ENCODE assay signal across 14 mouse cellular contexts in genomic region chr15:25459901-25460300, GRCm38 (mm10). TPM values are rescaled to one million over a fixed set of nuclear protein-coding genes. Genes with fewer than 3 reads are reported as not detected.
DNase-seq lines count a peak whose midpoint lies in the region; ATAC-seq and TF ChIP-seq lines count a peak whose summit lies in the region.
"Had no signal": no experiment of that assay in that cellular context is flagged by ENCODE, and none has a peak within 500 bp of the region (broad histone marks: within the 10 kb centered on the region; RNA-seq: fewer than 3 reads in every experiment).

No protein-coding gene starts in this region.

- H3K27ac ChIP-seq in forebrain, embryonic 14.5 days (ENCODE audit: low read depth, low read length), result no peak overlapping the region
- H3K27ac ChIP-seq in forebrain, embryonic 10.5 days, result no peak overlapping the region
- peak overlapping the region; percentile 81 for H3K27ac ChIP-seq in kidney, embryonic 16.5 days (ENCODE audit: low read length)
- no peak overlapping the region for H3K27ac ChIP-seq in thymus, adult 2 months (ENCODE audit: control insufficient read depth, insufficient read depth, low read length)
- H3K27ac ChIP-seq: embryonic facial prominence, embryonic 12.5 days; macrophage had no signal

- DNase-seq in forebrain, embryonic 14.5 days (ENCODE audit: low spot score), result peak; percentile 33
- DNase-seq in forebrain, embryonic 10.5 days (ENCODE audit: extremely low spot score, low spot score), result no peak
- no peak for DNase-seq in kidney, postnatal 10 days
- DNase-seq in Muller cell, postnatal 12 days (ENCODE audit: inconsistent ontology term), result peak; percentile 36
- peak; percentile 69 for DNase-seq in kidney, postnatal 14 days
- DNase-seq in thymus, adult 2 months, result no peak
- DNase-seq: adrenal gland, adult 8-10 months; cerebellum, adult 18-20 months; thymus, postnatal 36 days had no signal

- 44% methylated on average over 7 of the region's 7 CpGs for WGBS in forebrain, embryonic 14.5 days
- 61% methylated on average over 7 of the region's 7 CpGs for WGBS in forebrain, embryonic 10.5 days
- WGBS in kidney, embryonic 16.5 days, result 27% methylated on average over 7 of the region's 7 CpGs
- 90% methylated on average over 7 of the region's 7 CpGs for WGBS in thymus, adult 2 months

- no peaks in the 10 kb centered on the region for H3K27me3 ChIP-seq in forebrain, embryonic 14.5 days (replicated peaks; ENCODE audit: control insufficient read depth, insufficient read depth, low read length)
- H3K27me3 ChIP-seq in forebrain, embryonic 10.5 days (ENCODE audit: poor library complexity, severe bottlenecking), result no peaks in the 10 kb centered on the region
- H3K27me3 ChIP-seq in kidney, embryonic 16.5 days (ENCODE audit: insufficient read depth, low read length), result no peaks in the 10 kb centered on the region
- no peaks in the 10 kb centered on the region for H3K27me3 ChIP-seq in thymus, adult 2 months (ENCODE audit: control insufficient read depth, insufficient read depth, low read length)
- H3K27me3 ChIP-seq: embryonic facial prominence, embryonic 12.5 days had no signal

- H3K9me3 ChIP-seq in forebrain, embryonic 14.5 days (replicated peaks; ENCODE audit: control insufficient read depth, low read length), result no peaks in the 10 kb centered on the region
- no peaks in the 10 kb centered on the region for H3K9me3 ChIP-seq in forebrain, embryonic 10.5 days
- no peaks in the 10 kb centered on the region; the same call in 1 of the 2 replicates for H3K9me3 ChIP-seq in kidney, embryonic 16.5 days (ENCODE audit: low read length)
- H3K9me3 ChIP-seq: embryonic facial prominence, embryonic 12.5 days had no signal

- TF ChIP-seq CTCF in thymus, adult 2 months (IDR thresholded peaks at IDR 0.05; ENCODE audit: borderline replicate concordance, control insufficient read depth, extremely low read depth, insufficient read depth, low read length, poor library complexity), result no peak

- no peak for TF ChIP-seq POLR2A in thymus, adult 2 months (IDR thresholded peaks at IDR 0.05; ENCODE audit: control insufficient read depth, extremely low read depth, insufficient read depth, low read length, poor library complexity)

- H3K4me1 ChIP-seq in forebrain, embryonic 14.5 days (ENCODE audit: control insufficient read depth, insufficient read depth, low read length), result no peaks in the 10 kb centered on the region
- H3K4me1 ChIP-seq in forebrain, embryonic 10.5 days, result peaks cover 27% of the 10 kb centered on the region
- H3K4me1 ChIP-seq in kidney, embryonic 16.5 days (ENCODE audit: insufficient read depth, low read length), result peaks cover 37% of the 10 kb centered on the region
- no peaks in the 10 kb centered on the region for H3K4me1 ChIP-seq in thymus, adult 2 months (replicated peaks; ENCODE audit: control insufficient read depth, insufficient read depth, low read length)

- H3K36me3 ChIP-seq in forebrain, embryonic 14.5 days (ENCODE audit: control insufficient read depth, insufficient read depth, low read length), result no peaks in the 10 kb centered on the region
- H3K36me3 ChIP-seq in forebrain, embryonic 10.5 days (replicated peaks), result no peaks in the 10 kb centered on the region
- no peaks in the 10 kb centered on the region for H3K36me3 ChIP-seq in kidney, embryonic 16.5 days (ENCODE audit: insufficient read depth, low read length)
- H3K36me3 ChIP-seq in thymus, adult 2 months (ENCODE audit: control insufficient read depth, insufficient read depth, low read length), result no peaks in the 10 kb centered on the region
- H3K36me3 ChIP-seq: embryonic facial prominence, embryonic 12.5 days had no signal

- no peak for ATAC-seq in forebrain, embryonic 14.5 days
- ATAC-seq in kidney, embryonic 16.5 days (ENCODE audit: low FRiP score, low TSS enrichment), result peak; percentile 33; the same call in 1 of the 2 replicates
- ATAC-seq in erythroblast, adult 5-6 weeks (replicated peaks; ENCODE audit: low FRiP score, poor library complexity, severe bottlenecking), result no peak
- ATAC-seq: hindbrain, embryonic 16.5 days had no signal

- H3K9ac ChIP-seq in forebrain, embryonic 14.5 days (ENCODE audit: low read length), result no peak overlapping the region
- no peak overlapping the region for H3K9ac ChIP-seq in kidney, embryonic 16.5 days (replicated peaks; ENCODE audit: low read length)
- H3K9ac ChIP-seq: embryonic facial prominence, embryonic 12.5 days had no signal

- no peak overlapping the region for H3K4me2 ChIP-seq in forebrain, embryonic 14.5 days (ENCODE audit: low read length)
- no peak overlapping the region for H3K4me2 ChIP-seq in kidney, embryonic 16.5 days (replicated peaks; ENCODE audit: low read depth, low read length)
- H3K4me2 ChIP-seq: embryonic facial prominence, embryonic 12.5 days had no signal

- H3K4me3 ChIP-seq in forebrain, embryonic 14.5 days (ENCODE audit: low read depth, low read length), result no peak overlapping the region
- no peak overlapping the region for H3K4me3 ChIP-seq in forebrain, embryonic 10.5 days
- no peak overlapping the region for H3K4me3 ChIP-seq in kidney, embryonic 16.5 days (ENCODE audit: low read length)
- H3K4me3 ChIP-seq in thymus, adult 2 months (ENCODE audit: control insufficient read depth, insufficient read depth, low read length), result no peak overlapping the region
- H3K4me3 ChIP-seq: embryonic facial prominence, embryonic 12.5 days had no signal

RNA-seq across cellular contexts. Expression of gene Basp1, which starts 46.3 kb away (rescaled TPM):
- 154 and 164 TPM in 2 replicates for polyA plus RNA-seq in forebrain, embryonic 14.5 days (2014; fragmentation: Nextera tagmentation; extraction: Ambion mirVana)
- 30.6 and 35.0 TPM in 2 replicates for polyA plus RNA-seq in forebrain, embryonic 10.5 days (2016; fragmentation: Nextera tagmentation; extraction: Ambion mirVana)
- polyA plus RNA-seq in kidney, embryonic 16.5 days (2015; fragmentation: Nextera tagmentation; extraction: Ambion mirVana), result 14.5 and 15.4 TPM in 2 replicates
- 13.9 and 18.1 TPM in 2 replicates for polyA plus RNA-seq in thymus, adult 2 months (2012; rRNA removed)
- 8.3 TPM in 1 of 2 replicates, not detected in the other for total RNA-seq in erythroblast, adult 5-6 weeks (2015; ENCODE audit: low replicate concordance)
- 2.6 and 4.5 TPM in 2 replicates for total RNA-seq in erythroblast, adult 5-6 weeks (2017; ENCODE audit: low replicate concordance)

Comparison
In these comparisons a context has a peak if more than half of its experiments do, and no peak if none do; other contexts are left out.
1. DNase-seq: peak in forebrain, embryonic 14.5 days (single experiment), Muller cell, postnatal 12 days (single experiment) and kidney, postnatal 14 days (single experiment); none in forebrain, embryonic 10.5 days (single experiment), kidney, postnatal 10 days (single experiment) and thymus, adult 2 months (single experiment).